Mouse (Mus musculus): ENCODE data around the gene Card9. TPM values are rescaled to one million over a fixed set of nuclear protein-coding genes. Genes with fewer than 3 reads are reported as not detected.

The Card9 gene
- 4.7 and 8.1 TPM in 2 replicates for polyA plus RNA-seq (2012; rRNA removed)

GRCm38 (mm10) chr2:26360772-26361171, at the start of gene Card9:
Card9 (minus strand) TSS chr2:26360918.

GRCm38 (mm10) chr2:26408515-26409356, 48.0 kb upstream of the Card9 start, which contains the start of gene Inpp5e:
Inpp5e (minus strand) TSS chr2:26409203.

GRCm38 (mm10) chr2:26389154-26389690, 28.5 kb upstream of the Card9 start, which contains the start of the genes Entr1 and Pmpca:
Entr1 (minus strand) TSS chr2:26389316.
Pmpca (plus strand) TSS chr2:26389339.

GRCm38 (mm10) chr2:26380131-26380771, 19.5 kb upstream of the Card9 start, which contains the start of gene Snapc4:
Snapc4 (minus strand) TSS chr2:26380653.

GRCm38 (mm10) chr2:26351358-26352290, 9.1 kb downstream of the Card9 start, which contains the start of gene Dnlz:
Dnlz (minus strand) TSS chr2:26352110.

GRCm38 (mm10) chr2:26315072-26315924, 45.4 kb downstream of the Card9 start, which contains the start of gene Gpsm1:
Gpsm1 (plus strand) TSS chr2:26315515.

Other genes starting within 250 kb of the Card9 start
- gene Nacc2, start 237.7 kb downstream of the Card9 start, polyA plus RNA-seq (2012; rRNA removed): 72.1 and 91.7 TPM in 2 replicates
- 0.07 and 0.10 TPM in 2 replicates for gene Lhx3, start 152.6 kb downstream of the Card9 start, polyA plus RNA-seq (2012; rRNA removed)
- 37.8 and 41.4 TPM in 2 replicates for gene Qsox2, start 123.4 kb downstream of the Card9 start, polyA plus RNA-seq (2012; rRNA removed)
- gene Ccdc187, start 66.4 kb downstream of the Card9 start, polyA plus RNA-seq (2012; rRNA removed): 6.9 and 7.1 TPM in 2 replicates
- gene Gpsm1, start 45.4 kb downstream of the Card9 start, polyA plus RNA-seq (2012; rRNA removed): 106 and 123 TPM in 2 replicates
- gene Dnlz, start 8.8 kb downstream of the Card9 start, polyA plus RNA-seq (2012; rRNA removed): 26.7 and 27.7 TPM in 2 replicates
- gene Snapc4, start 19.7 kb upstream of the Card9 start, polyA plus RNA-seq (2012; rRNA removed): 57.2 and 62.3 TPM in 2 replicates
- 106 and 111 TPM in 2 replicates for gene Entr1, start 28.4 kb upstream of the Card9 start, polyA plus RNA-seq (2012; rRNA removed)
- gene Pmpca, start 28.4 kb upstream of the Card9 start, polyA plus RNA-seq (2012; rRNA removed): 36.9 and 47.6 TPM in 2 replicates
- 38.9 and 47.6 TPM in 2 replicates for gene Inpp5e, start 48.3 kb upstream of the Card9 start, polyA plus RNA-seq (2012; rRNA removed)
- 94.3 and 145 TPM in 2 replicates for gene Sec16a, start 84.3 kb upstream of the Card9 start, polyA plus RNA-seq (2012; rRNA removed)
- 44.5 and 55.4 TPM in 2 replicates for gene Notch1, start 155.7 kb upstream of the Card9 start, polyA plus RNA-seq (2012; rRNA removed)
- gene Egfl7, start 219.1 kb upstream of the Card9 start, polyA plus RNA-seq (2012; rRNA removed): 317 and 395 TPM in 2 replicates
- gene Gm20532, start 225.7 kb upstream of the Card9 start, polyA plus RNA-seq (2012; rRNA removed): not detected in 2 replicates
- 145 and 170 TPM in 2 replicates for gene Agpat2, start 243.5 kb upstream of the Card9 start, polyA plus RNA-seq (2012; rRNA removed)